Mouse (Mus musculus) thymus, adult 2 months (tissue): ENCODE data around the gene Chst15. TPM values are rescaled to one million over a fixed set of nuclear protein-coding genes. Genes with fewer than 3 reads are reported as not detected.

Experiments used
- DNase-seq: peaks from one replicate; pipeline ENCODE4 v3.0.0; 2021
- H3K27ac ChIP-seq: fragments of 200-500 bp; 2 replicates; pipeline ENCODE4 v1.5.1; 2012; ENCODE audit warnings: low read length, control low read depth; ENCODE audit not compliant: control insufficient read depth, insufficient read depth
- H3K27me3 ChIP-seq: fragments of 200-500 bp; 2 replicates; pipeline ENCODE4 v1.6.1; 2012; ENCODE audit warnings: mild to moderate bottlenecking, low read length, moderate library complexity, mixed read lengths; ENCODE audit not compliant: control insufficient read depth, insufficient read depth
- H3K36me3 ChIP-seq: fragments of 200-500 bp; 2 replicates; pipeline ENCODE4 v1.6.1; 2012; ENCODE audit warnings: mild to moderate bottlenecking, low read length, moderate library complexity; ENCODE audit not compliant: control insufficient read depth, insufficient read depth
- H3K4me1 ChIP-seq: fragments of 200-500 bp; replicated peaks from 2 replicates; pipeline ENCODE4 v1.6.1; 2012; ENCODE audit warnings: low read length; ENCODE audit not compliant: control insufficient read depth, insufficient read depth
- H3K4me3 ChIP-seq: fragments of 200-500 bp; 2 replicates; pipeline ENCODE4 v1.5.1; 2012; ENCODE audit warnings: mild to moderate bottlenecking, low read length, control low read depth, moderate library complexity; ENCODE audit not compliant: control insufficient read depth, insufficient read depth
- CTCF ChIP-seq: fragments of 200-500 bp; IDR thresholded peaks from 2 replicates; pipeline ENCODE4 v1.5.1; 2012; ENCODE audit warnings: mild to moderate bottlenecking, control low read depth, low read length, moderate library complexity, borderline replicate concordance; ENCODE audit not compliant: control insufficient read depth, poor library complexity, insufficient read depth; ENCODE audit errors: extremely low read depth
- POLR2A ChIP-seq: fragments of 200-500 bp; IDR thresholded peaks from 2 replicates; pipeline ENCODE4 v1.6.1; 2012; ENCODE audit warnings: mild to moderate bottlenecking, low read length, control low read depth, moderate library complexity; ENCODE audit not compliant: control insufficient read depth, poor library complexity, insufficient read depth; ENCODE audit errors: extremely low read depth
- WGBS: fragments of 180-500 bp; shearing (Covaris S2); methylation state at CpG from one replicate; pipeline ENCODE4 v1.1.7; 2018; 5-methylcytosine and 5-hydroxymethylcytosine counted together
- polyA plus RNA-seq: library from polyadenylated mRNA; depleted of rRNA; stranded (reverse); fragments of >200 nt; gene quantifications from 2 replicates; pipeline ENCODE4 v1.2.3, GENCODE M21; 2012

Chst15 gene
- polyA plus RNA-seq, 1 experiment: 7.4 TPM

- H3K27me3 ChIP-seq: no peaks in the 10 kb centered on the region
- DNase-seq: peak; percentile 82
- no peaks in the 10 kb centered on the region for H3K36me3 ChIP-seq
- TF ChIP-seq POLR2A (no peak), CTCF (no peak)
- no peak overlapping the region for H3K4me3 ChIP-seq
- 72% methylated on average over 6 of the region's 6 CpGs for WGBS
- no peak overlapping the region for H3K27ac ChIP-seq
- H3K4me1 ChIP-seq: no peaks in the 10 kb centered on the region
These were observed 90.5 kb downstream of the Chst15 start for GRCm38 (mm10) chr7:132226379-132227074.

GRCm38 (mm10) chr7:132223452-132224141, 93.4 kb downstream of the Chst15 start:
- Histone ChIP-seq H3K27ac (no peak overlapping the region), H3K4me3 (no peak overlapping the region), H3K4me1 (no peaks in the 10 kb centered on the region), H3K27me3 (no peaks in the 10 kb centered on the region), H3K36me3 (no peaks in the 10 kb centered on the region)
- 64% methylated on average over 10 of the region's 10 CpGs for WGBS
- DNase-seq: no peak
- TF ChIP-seq CTCF: no peak
- TF ChIP-seq POLR2A: no peak

- 88% methylated on average over 10 of the region's 10 CpGs for WGBS
- Histone ChIP-seq H3K27me3 (no peaks in the 10 kb centered on the region), H3K4me1 (no peaks in the 10 kb centered on the region), H3K27ac (no peak overlapping the region), H3K4me3 (no peak overlapping the region), H3K36me3 (no peaks in the 10 kb centered on the region)
- no peak for DNase-seq
- TF ChIP-seq CTCF: no peak
- TF ChIP-seq POLR2A: no peak
These were observed 103.0 kb downstream of the Chst15 start for GRCm38 (mm10) chr7:132214031-132214430.

GRCm38 (mm10) chr7:132213460-132213859, 103.6 kb downstream of the Chst15 start:
- no peaks in the 10 kb centered on the region for H3K36me3 ChIP-seq
- WGBS: 27% methylated on average over 8 of the region's 8 CpGs
- no peak for TF ChIP-seq POLR2A
- TF ChIP-seq CTCF: peak; percentile 70; the same call in 1 of the 2 replicates
- DNase-seq: peak; percentile 22
- H3K4me3 ChIP-seq: no peak overlapping the region
- no peak overlapping the region for H3K27ac ChIP-seq
- no peaks in the 10 kb centered on the region for H3K4me1 ChIP-seq
- H3K27me3 ChIP-seq: no peaks in the 10 kb centered on the region

GRCm38 (mm10) chr7:132211920-132212701, 104.9 kb downstream of the Chst15 start:
- Histone ChIP-seq H3K27me3 (no peaks in the 10 kb centered on the region), H3K4me3 (no peak overlapping the region), H3K27ac (no peak overlapping the region), H3K4me1 (no peaks in the 10 kb centered on the region), H3K36me3 (no peaks in the 10 kb centered on the region)
- WGBS: 92% methylated on average over 6 of the region's 6 CpGs
- DNase-seq: no peak
- TF ChIP-seq CTCF (no peak), POLR2A (no peak)

GRCm38 (mm10) chr7:132210616-132211015, 106.4 kb downstream of the Chst15 start:
- H3K36me3 ChIP-seq: no peaks in the 10 kb centered on the region
- no peaks in the 10 kb centered on the region for H3K4me1 ChIP-seq
- WGBS: 91% methylated on average over 5 of the region's 5 CpGs
- H3K4me3 ChIP-seq: no peak overlapping the region
- TF ChIP-seq POLR2A: no peak
- no peak for TF ChIP-seq CTCF
- no peak overlapping the region for H3K27ac ChIP-seq
- DNase-seq: no peak
- no peaks in the 10 kb centered on the region for H3K27me3 ChIP-seq
